Mouse (Mus musculus) liver, adult 2 months (tissue): ENCODE data around the gene Cops7a.

Experiments used
- CTCF ChIP-seq: fragments of 200-500 bp; IDR thresholded peaks from 2 replicates; pipeline ENCODE4 v1.5.1; 2011; ENCODE audit warnings: low read depth, low read length, control low read depth
- POLR2A ChIP-seq: fragments of 200-500 bp; IDR thresholded peaks from 2 replicates; pipeline ENCODE4 v1.6.1; 2011; ENCODE audit warnings: low read length, control low read depth; ENCODE audit not compliant: insufficient read depth; ENCODE audit errors: extremely low read depth

GRCm38 (mm10) chr6:124992241-124992640, 26.9 kb upstream of the Cops7a start:
- TF ChIP-seq CTCF (no peak), POLR2A (no peak)
